In genomic region chr12:108893715-108894431, GRCm38 (mm10) we compare ENCODE assay signal across 8 mouse cellular contexts. TPM values are rescaled to one million over a fixed set of nuclear protein-coding genes. Genes with fewer than 3 reads are reported as not detected.
DNase-seq lines count a peak whose midpoint lies in the region; ATAC-seq and TF ChIP-seq lines count a peak whose summit lies in the region.

Wars (minus strand) TSS chr12:108894174.

- ATAC-seq in heart, embryonic 15.5 days (replicated peaks; ENCODE audit: insufficient number of reproducible peaks, insufficient read depth, low FRiP score, low read depth): peak; percentile 99
- peak; percentile 100 for ATAC-seq in liver, embryonic 14.5 days (ENCODE audit: insufficient read depth)
- ATAC-seq in neural tube, embryonic 11.5 days (ENCODE audit: insufficient read depth, low FRiP score, low TSS enrichment): peak; percentile 100
- ATAC-seq in stomach, postnatal 0 days (ENCODE audit: low FRiP score, low TSS enrichment): peak; percentile 99

- DNase-seq in CD8-positive naive resting alpha-beta T cell, adult 2 months (ENCODE audit: low read depth in 2 of 2, low spot score in 2 of 2): peak; percentile 86 to 87
- peak; percentile 91 for DNase-seq in c-Kit-positive CD71-negative TER-119-negative erythroid progenitor cells, embryonic 14.5 days (ENCODE audit: low read depth)
- peak; percentile 97 for DNase-seq in forebrain, embryonic 10.5 days (ENCODE audit: extremely low spot score, low spot score)
- peak; percentile 97 to 99 for DNase-seq in kidney, postnatal 25 days
- peak; percentile 92 to 94 (median 93) for DNase-seq in liver, embryonic 14.5 days (ENCODE audit: low read depth in 3 of 3, low spot score in 3 of 3)
- peak; percentile 93 for DNase-seq in neural tube, embryonic 11.5 days (ENCODE audit: low spot score)
- peak; percentile 97 for DNase-seq in stomach, postnatal 0 days (ENCODE audit: low spot score)

- peaks cover 34% of the 10 kb centered on the region for H3K36me3 ChIP-seq in forebrain, embryonic 10.5 days (replicated peaks)
- H3K36me3 ChIP-seq in heart, embryonic 15.5 days: 0 out of 2 replicates have a peak, but pooled peaks cover 6% of the 10 kb centered on the region
- no peaks in the 10 kb centered on the region for H3K36me3 ChIP-seq in liver, embryonic 14.5 days (replicated peaks; ENCODE audit: control insufficient read depth, insufficient read depth, low read depth)
- H3K36me3 ChIP-seq in neural tube, embryonic 11.5 days (ENCODE audit: control insufficient read depth, insufficient read depth, low read length): no peaks in the 10 kb centered on the region; the same call in 1 of the 2 replicates
- H3K36me3 ChIP-seq in stomach, postnatal 0 days (ENCODE audit: control insufficient read depth, insufficient read depth, low read length): peaks cover 2% of the 10 kb centered on the region; the same call in 1 of the 2 replicates

- H3K27ac ChIP-seq in forebrain, embryonic 10.5 days: peak within 1 kb of the TSS; percentile 86
- H3K27ac ChIP-seq in heart, embryonic 15.5 days: 0 out of 2 replicates have a peak within 1 kb of the TSS, but pooled peaks have one; percentile 11
- H3K27ac ChIP-seq in liver, embryonic 14.5 days: peak within 1 kb of the TSS; percentile 12
- H3K27ac ChIP-seq in neural tube, embryonic 11.5 days (ENCODE audit: low read depth, low read length): no peak within 1 kb of the TSS
- peak within 1 kb of the TSS; percentile 74 for H3K27ac ChIP-seq in stomach, postnatal 0 days (replicated peaks)

- peak within 1 kb of the TSS; percentile 80 for H3K9ac ChIP-seq in heart, embryonic 15.5 days
- H3K9ac ChIP-seq in liver, embryonic 14.5 days (replicated peaks): peak within 1 kb of the TSS; percentile 85
- H3K9ac ChIP-seq in neural tube, embryonic 11.5 days (ENCODE audit: low read length): peak within 1 kb of the TSS; percentile 81
- peak within 1 kb of the TSS; percentile 75 for H3K9ac ChIP-seq in stomach, postnatal 0 days (ENCODE audit: low read length)

- peak within 1 kb of the TSS; percentile 91 for H3K4me3 ChIP-seq in forebrain, embryonic 10.5 days
- peak within 1 kb of the TSS; percentile 86 for H3K4me3 ChIP-seq in heart, embryonic 15.5 days
- peak within 1 kb of the TSS; percentile 63 to 86 for H3K4me3 ChIP-seq in liver, embryonic 14.5 days (ENCODE audit: insufficient read depth in 1 of 2, low read depth in 2 of 2, low read length in 2 of 2)
- peak within 1 kb of the TSS; percentile 95 for H3K4me3 ChIP-seq in neural tube, embryonic 11.5 days (ENCODE audit: low read depth, low read length)
- H3K4me3 ChIP-seq in stomach, postnatal 0 days (ENCODE audit: low read depth, low read length): peak within 1 kb of the TSS; percentile 92

- H3K27me3 ChIP-seq in forebrain, embryonic 10.5 days (ENCODE audit: poor library complexity, severe bottlenecking): no peaks in the 10 kb centered on the region
- no peaks in the 10 kb centered on the region for H3K27me3 ChIP-seq in heart, embryonic 15.5 days
- no peaks in the 10 kb centered on the region for H3K27me3 ChIP-seq in liver, embryonic 14.5 days (ENCODE audit: control insufficient read depth, insufficient read depth, low read length)
- no peaks in the 10 kb centered on the region for H3K27me3 ChIP-seq in neural tube, embryonic 11.5 days (ENCODE audit: control insufficient read depth, insufficient read depth, low read length)
- H3K27me3 ChIP-seq in stomach, postnatal 0 days (ENCODE audit: control insufficient read depth, insufficient read depth, low read length): no peaks in the 10 kb centered on the region

- TF ChIP-seq CTCF in liver, embryonic 14.5 days (IDR thresholded peaks at IDR 0.05; ENCODE audit: low read depth): no peak
- peak; percentile 3; the same call in 1 of the 2 replicates for TF ChIP-seq CTCF in stomach, postnatal 0 days (IDR thresholded peaks at IDR 0.05; ENCODE audit: low read depth)

- peak within 1 kb of the TSS; percentile 79 for H3K4me2 ChIP-seq in heart, embryonic 15.5 days
- H3K4me2 ChIP-seq in liver, embryonic 14.5 days (ENCODE audit: low read depth): peak within 1 kb of the TSS; percentile 94
- H3K4me2 ChIP-seq in neural tube, embryonic 11.5 days (ENCODE audit: low read depth): peak within 1 kb of the TSS; percentile 63
- H3K4me2 ChIP-seq in stomach, postnatal 0 days (replicated peaks; ENCODE audit: low read depth): peak within 1 kb of the TSS; percentile 92

- no peaks in the 10 kb centered on the region for H3K9me3 ChIP-seq in forebrain, embryonic 10.5 days
- no peaks in the 10 kb centered on the region for H3K9me3 ChIP-seq in heart, embryonic 15.5 days (replicated peaks)
- no peaks in the 10 kb centered on the region for H3K9me3 ChIP-seq in liver, embryonic 14.5 days (ENCODE audit: control insufficient read depth, low read length)
- H3K9me3 ChIP-seq in neural tube, embryonic 11.5 days (ENCODE audit: control insufficient read depth, low read length): no peaks in the 10 kb centered on the region
- H3K9me3 ChIP-seq in stomach, postnatal 0 days (ENCODE audit: control insufficient read depth, low read length): no peaks in the 10 kb centered on the region

- under 1% methylated on average over 58 of the region's 58 CpGs for WGBS in forebrain, embryonic 10.5 days
- WGBS in heart, embryonic 15.5 days: under 1% methylated on average over 57 of the region's 58 CpGs
- WGBS in liver, embryonic 14.5 days (ENCODE audit: insufficient replicate concordance): under 1% methylated on average over 55 of the region's 58 CpGs
- 0% methylated on average over 55 of the region's 58 CpGs for WGBS in neural tube, embryonic 11.5 days
- whole genome bisulfite sequencing in stomach, postnatal 0 days: under 1% methylated on average over 54 of the region's 58 CpGs

- H3K4me1 ChIP-seq in forebrain, embryonic 10.5 days: peaks cover 27% of the 10 kb centered on the region
- H3K4me1 ChIP-seq in heart, embryonic 15.5 days (replicated peaks): peaks cover 14% of the 10 kb centered on the region
- H3K4me1 ChIP-seq in liver, embryonic 14.5 days (replicated peaks; ENCODE audit: control insufficient read depth in 2 of 2, insufficient read depth in 2 of 2, low read length in 1 of 2): peaks cover 8 to 10% of the 10 kb centered on the region in 2 experiments
- H3K4me1 ChIP-seq in neural tube, embryonic 11.5 days (ENCODE audit: control insufficient read depth, insufficient read depth, low read length): peaks cover 8% of the 10 kb centered on the region
- H3K4me1 ChIP-seq in stomach, postnatal 0 days (replicated peaks; ENCODE audit: control insufficient read depth, insufficient read depth): no peaks in the 10 kb centered on the region; the same call in 1 of the 2 replicates

- no peak for TF ChIP-seq EP300 in liver, embryonic 14.5 days (IDR thresholded peaks at IDR 0.05; ENCODE audit: low read depth)
- no peak for TF ChIP-seq EP300 in stomach, postnatal 0 days (optimal IDR thresholded peaks at IDR 0.05)

RNA-seq across cellular contexts. Expression of gene Wars, which starts in this region (rescaled TPM):
- 152 and 157 TPM in 2 replicates for polyA plus RNA-seq in forebrain, embryonic 10.5 days (2016; fragmentation: Nextera tagmentation; extraction: Ambion mirVana)
- polyA plus RNA-seq in heart, embryonic 15.5 days (2015; fragmentation: Nextera tagmentation; extraction: Ambion mirVana): 46.6 and 57.7 TPM in 2 replicates
- 19.1 and 19.4 TPM in 2 replicates for polyA plus RNA-seq in liver, embryonic 14.5 days (2012; rRNA removed)
- polyA plus RNA-seq in liver, embryonic 14.5 days (2014; fragmentation: Nextera tagmentation; extraction: Ambion mirVana): 27.8 and 29.2 TPM in 2 replicates
- polyA plus RNA-seq in neural tube, embryonic 11.5 days (2014; fragmentation: Nextera tagmentation; extraction: Ambion mirVana): 139 and 148 TPM in 2 replicates
- 70.7 and 76.0 TPM in 2 replicates for polyA plus RNA-seq in stomach, postnatal 0 days (2015; fragmentation: Nextera tagmentation; extraction: Ambion mirVana)
